Mouse (Mus musculus) liver, postnatal 0 days (tissue): ENCODE data around the gene Hvcn1.

ENCODE experiments used
- CTCF ChIP-seq: sonication (generic); IDR thresholded peaks from 2 replicates; pipeline ENCODE4 v1.5.1; 2016; ENCODE audit warnings: antibody characterized with exemption, low read depth
- EP300 ChIP-seq: IDR thresholded peaks from 2 replicates; pipeline ENCODE4 v1.6.1; 2016; ENCODE audit warnings: antibody characterized with exemption, low read depth, mild to moderate bottlenecking

GRCm38 (mm10) chr5:122168344-122169069, 38.1 kb upstream of the Hvcn1 start:
- no peak for TF ChIP-seq CTCF
- TF ChIP-seq EP300: no peak
